Mouse (Mus musculus): Measurements from ENCODE around the gene Mios. TPM values are rescaled to one million over a fixed set of nuclear protein-coding genes. Genes with fewer than 3 reads are reported as not detected.
A peak's percentile ranks its signal among the peaks of the same experiment; 100 is the strongest.

Mios gene
- total and polyA plus RNA-seq, 3 experiments, result 11.4 to 15.1 TPM; not detected in 1

DNA sequence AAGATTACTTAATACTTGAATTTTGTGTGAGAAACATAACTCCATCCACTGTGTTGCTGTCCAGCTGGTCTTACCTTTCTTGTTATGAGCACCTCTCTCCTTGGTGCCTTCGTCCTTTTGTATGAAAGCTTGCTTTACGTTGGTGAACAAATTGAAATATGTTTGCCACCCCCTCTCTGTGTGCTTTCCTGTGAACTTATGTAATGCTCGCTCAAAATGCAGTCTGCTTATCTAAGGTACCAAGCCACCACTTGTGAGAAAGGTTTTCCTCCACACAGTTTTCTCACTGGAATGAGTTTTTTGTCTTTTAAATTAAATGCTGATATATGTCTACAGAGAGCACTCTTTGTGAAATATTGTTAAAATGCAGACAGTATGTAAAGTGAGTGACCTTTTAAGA, 19.6 kb downstream of the Mios start:
- peaks cover 0 to 3% of the 10 kb centered on the region in 2 experiments; a peak in 2 of 4 replicates for H3K36me3 ChIP-seq (ENCODE audit: control insufficient read depth in 1 of 2, insufficient read depth in 2 of 2, low read length in 2 of 2)
- H3K4me3 ChIP-seq (ENCODE audit: control insufficient read depth in 1 of 2, insufficient read depth in 1 of 2, low read depth in 2 of 2, low read length in 2 of 2), result no peak overlapping the region
- H3K27me3 ChIP-seq (ENCODE audit: control insufficient read depth in 1 of 2, insufficient read depth in 2 of 2, low read length in 2 of 2), result no peaks in the 10 kb centered on the region

GRCm38 (mm10) chr6:8258316-8258715, 49.3 kb downstream of the Mios start:
- H3K27ac ChIP-seq (ENCODE audit: control insufficient read depth, low read depth, low read length), result peak overlapping the region; percentile 76
- TF ChIP-seq TCF12 (IDR thresholded peaks at IDR 0.05; ENCODE audit: low read depth, low read length) (no peak), GATA1 (IDR thresholded peaks at IDR 0.05; ENCODE audit: low read depth, low read length) (no peak), USF2 (IDR thresholded peaks at IDR 0.05; ENCODE audit: borderline replicate concordance in 1 of 2, insufficient read depth in 1 of 2, low read depth in 1 of 2, low read length in 2 of 2) (no peak), GABPA (IDR thresholded peaks at IDR 0.05; ENCODE audit: low read depth, low read length) (no peak), ELF1 (IDR thresholded peaks at IDR 0.05; ENCODE audit: low read depth, low read length) (no peak), ZKSCAN1 (IDR thresholded peaks at IDR 0.05; ENCODE audit: low read depth, low read length) (no peak), TBP (IDR thresholded peaks at IDR 0.05; ENCODE audit: low read depth, low read length) (no peak), CHD1 (IDR thresholded peaks at IDR 0.05; ENCODE audit: low read depth, low read length) (no peak), E2F4 (IDR thresholded peaks at IDR 0.05; ENCODE audit: borderline replicate concordance, low read depth, low read length) (no peak)
- H3K4me1 ChIP-seq (ENCODE audit: control insufficient read depth in 1 of 2, insufficient read depth in 2 of 2, low read length in 2 of 2), result peaks cover 0 to 7% of the 10 kb centered on the region in 2 experiments; a peak in 2 of 4 replicates
- peak overlapping the region; percentile 84 to 87 for H3K4me3 ChIP-seq (ENCODE audit: control insufficient read depth in 1 of 2, insufficient read depth in 1 of 2, low read depth in 2 of 2, low read length in 2 of 2)
- H3K9ac ChIP-seq (ENCODE audit: control insufficient read depth, low read depth, low read length, poor library complexity, severe bottlenecking), result peak overlapping the region; percentile 87
- H3K79me2 ChIP-seq (ENCODE audit: control insufficient read depth, insufficient read depth, low read length, poor library complexity), result peaks cover 13% of the 10 kb centered on the region
- no peaks in the 10 kb centered on the region for H3K9me3 ChIP-seq (replicated peaks; ENCODE audit: insufficient read depth, low read length)
- no peaks in the 10 kb centered on the region for H3K27me3 ChIP-seq (ENCODE audit: control insufficient read depth in 1 of 2, insufficient read depth in 2 of 2, low read length in 2 of 2)
- peaks cover 5 to 8% of the 10 kb centered on the region in 2 experiments; a peak in 3 of 4 replicates for H3K36me3 ChIP-seq (ENCODE audit: control insufficient read depth in 1 of 2, insufficient read depth in 2 of 2, low read length in 2 of 2)
- peak; percentile 62 for DNase-seq (ENCODE audit: low read depth, low spot score)

More for the DNA sequence above, 19.6 kb downstream of the Mios start:
- DNase-seq (ENCODE audit: low read depth, low spot score), result no peak
- Histone ChIP-seq H3K79me2 (ENCODE audit: control insufficient read depth, insufficient read depth, low read length, poor library complexity) (no peaks in the 10 kb centered on the region), H3K4me1 (ENCODE audit: control insufficient read depth in 1 of 2, insufficient read depth in 2 of 2, low read length in 2 of 2) (no peaks in the 10 kb centered on the region), H3K9me3 (replicated peaks; ENCODE audit: insufficient read depth, low read length) (no peaks in the 10 kb centered on the region), H3K27ac (ENCODE audit: control insufficient read depth, low read depth, low read length) (no peak overlapping the region), H3K9ac (ENCODE audit: control insufficient read depth, low read depth, low read length, poor library complexity, severe bottlenecking) (no peak overlapping the region)
- TF ChIP-seq ZMIZ1 (IDR thresholded peaks at IDR 0.05; ENCODE audit: low read depth, low read length) (no peak), CTCF (IDR thresholded peaks at IDR 0.05 in 2 of 3, conservative IDR thresholded peaks at IDR 0.05 in 1 of 3; ENCODE audit: control insufficient read depth in 1 of 3, insufficient read depth in 1 of 3, low read depth in 2 of 3, low read length in 3 of 3, poor library complexity in 1 of 3, severe bottlenecking in 1 of 3) (no peak), UBTF (IDR thresholded peaks at IDR 0.05; ENCODE audit: borderline replicate concordance, insufficient read depth, low read depth, low read length) (no peak), RCOR1 (IDR thresholded peaks at IDR 0.05; ENCODE audit: low read depth, low read length) (no peak), MYC (IDR thresholded peaks at IDR 0.05; ENCODE audit: low read depth, low read length) (no peak)
